Mouse (Mus musculus): ENCODE data around the gene Lrrc34.

Lrrc34 gene

GRCm38 (mm10) chr3:30599711-30600545 is 47.7 kb downstream of the Lrrc34 start, which contains the start of gene Actrt3:
Gene Actrt3, minus strand, starts transcription at chr3:30599939.
- no peak for DNase-seq (ENCODE audit: low read depth, low spot score)

GRCm38 (mm10) chr3:30597271-30597670 is 50.4 kb downstream of the Lrrc34 start:
- no peak for DNase-seq (ENCODE audit: low read depth, low spot score)

- DNase-seq (ENCODE audit: low read depth, low spot score): no peak
Measured at GRCm38 (mm10) chr3:30595111-30595832, 52.4 kb downstream of the Lrrc34 start.

GRCm38 (mm10) chr3:30593719-30594485 is 53.8 kb downstream of the Lrrc34 start:
- no peak for DNase-seq (ENCODE audit: low read depth, low spot score)

GRCm38 (mm10) chr3:30592418-30592853 is 55.2 kb downstream of the Lrrc34 start:
- no peak for DNase-seq (ENCODE audit: low read depth, low spot score)

- no peak for DNase-seq (ENCODE audit: low read depth, low spot score)
Measured at GRCm38 (mm10) chr3:30588865-30589264, 58.8 kb downstream of the Lrrc34 start.
